Mouse (Mus musculus) embryonic fibroblast, embryonic 13.5 days (primary cell): ENCODE measurements around the gene 1700013F07Rik.

ENCODE experiments used
- CTCF ChIP-seq: IDR thresholded peaks from 2 replicates; pipeline ENCODE4 v1.5.1; 2011; ENCODE audit warnings: mild to moderate bottlenecking, control low read depth, low read length, moderate library complexity, borderline replicate concordance; ENCODE audit not compliant: insufficient read depth
- POLR2A ChIP-seq: IDR thresholded peaks from 2 replicates; pipeline ENCODE4 v1.6.1; 2011; ENCODE audit warnings: low read depth, mild to moderate bottlenecking, control low read depth, low read length, moderate library complexity

GRCm38 (mm10) chr3:108567990-108568877 is 34.3 kb downstream of the 1700013F07Rik start:
- TF ChIP-seq POLR2A (no peak), CTCF (no peak)
